Mouse (Mus musculus) MEL (cell line): ENCODE results near the gene Mycn. TPM values are rescaled to one million over a fixed set of nuclear protein-coding genes. Genes with fewer than 3 reads are reported as not detected.

ENCODE experiments used
- DNase-seq: peaks from one replicate; pipeline ENCODE4 v3.0.0; 2011; ENCODE audit warnings: low read depth, low spot score
- H3K27ac ChIP-seq: 2 replicates; pipeline ENCODE4 v1.5.1; 2012; ENCODE audit warnings: low read depth, mild to moderate bottlenecking, control low read depth, low read length, moderate library complexity; ENCODE audit not compliant: control insufficient read depth
- H3K27me3 ChIP-seq, 2 experiments: fragments of 150-350 bp in 1 of 2; sonication (generic) in 1 of 2; 2 replicates each; pipeline ENCODE4 v1.6.1; 2012; ENCODE audit warnings: low read length in 2 of 2, mild to moderate bottlenecking in 2 of 2, improper control_type of control experiment in 1 of 2, moderate library complexity in 1 of 2; ENCODE audit not compliant: insufficient read depth in 2 of 2, control insufficient read depth in 1 of 2
- H3K36me3 ChIP-seq, 2 experiments: 2 replicates each; pipeline ENCODE4 v1.6.1; 2012 to 2014; ENCODE audit warnings: low read length in 2 of 2, improper control_type of control experiment in 1 of 2, inconsistent platforms in 1 of 2, mild to moderate bottlenecking in 1 of 2; ENCODE audit not compliant: insufficient read depth in 2 of 2, control insufficient read depth in 1 of 2
- H3K4me1 ChIP-seq, 2 experiments: fragments of 150-350 bp in 1 of 2; sonication (generic) in 1 of 2; 2 replicates each; pipeline ENCODE4 v1.6.1; 2012; ENCODE audit warnings: low read length in 2 of 2, improper control_type of control experiment in 1 of 2, mild to moderate bottlenecking in 1 of 2; ENCODE audit not compliant: insufficient read depth in 2 of 2, control insufficient read depth in 1 of 2
- H3K4me3 ChIP-seq, 2 experiments: fragments of 150-350 bp in 1 of 2; sonication (generic) in 1 of 2; 2 replicates each; pipeline ENCODE4 v1.5.1; 2012; ENCODE audit warnings: low read depth in 2 of 2, low read length in 2 of 2, mild to moderate bottlenecking in 2 of 2, moderate library complexity in 2 of 2, control low read depth in 1 of 2, improper control_type of control experiment in 1 of 2; ENCODE audit not compliant: control insufficient read depth in 1 of 2, insufficient read depth in 1 of 2
- H3K79me2 ChIP-seq: 2 replicates; pipeline ENCODE4 v1.6.1; 2012; ENCODE audit warnings: mild to moderate bottlenecking, low read length, moderate library complexity; ENCODE audit not compliant: control insufficient read depth, poor library complexity, insufficient read depth
- H3K9ac ChIP-seq: 2 replicates; pipeline ENCODE4 v1.6.1; 2012; ENCODE audit warnings: low read depth, mild to moderate bottlenecking, control low read depth, low read length, moderate library complexity; ENCODE audit not compliant: control insufficient read depth, poor library complexity, severe bottlenecking
- H3K9me3 ChIP-seq: fragments of 150-350 bp; sonication (generic); replicated peaks from 2 replicates; pipeline ENCODE4 v1.6.1; 2012; ENCODE audit warnings: mild to moderate bottlenecking, low read length, improper control_type of control experiment, moderate library complexity; ENCODE audit not compliant: insufficient read depth
- CHD1 ChIP-seq: IDR thresholded peaks from 2 replicates; pipeline ENCODE4 v1.6.1; 2012; ENCODE audit warnings: low read depth, mild to moderate bottlenecking, inconsistent platforms, low read length, improper control_type of control experiment
- CHD2 ChIP-seq: IDR thresholded peaks from 2 replicates; pipeline ENCODE4 v1.6.1; 2011; ENCODE audit warnings: low read length, improper control_type of control experiment
- E2F4 ChIP-seq: IDR thresholded peaks from 2 replicates; pipeline ENCODE4 v1.6.1; 2011; ENCODE audit warnings: low read depth, low read length, improper control_type of control experiment, borderline replicate concordance
- ELF1 ChIP-seq: IDR thresholded peaks from 2 replicates; pipeline ENCODE4 v1.6.1; 2014; ENCODE audit warnings: low read depth, mild to moderate bottlenecking, inconsistent platforms, low read length, improper control_type of control experiment, moderate library complexity
- JUND ChIP-seq: IDR thresholded peaks from 2 replicates; pipeline ENCODE4 v1.6.1; 2011; ENCODE audit warnings: low read depth, mild to moderate bottlenecking, improper control_type of control experiment, low read length
- KAT2A ChIP-seq: conservative IDR thresholded peaks from 2 replicates; pipeline ENCODE4 v1.6.1; 2012; ENCODE audit warnings: low read depth, low read length, improper control_type of control experiment, inconsistent platforms
- MAX ChIP-seq: IDR thresholded peaks from 2 replicates; pipeline ENCODE4 v1.6.1; 2011; ENCODE audit warnings: low read length, improper control_type of control experiment
- MAZ ChIP-seq: IDR thresholded peaks from 2 replicates; pipeline ENCODE4 v1.6.1; 2012; ENCODE audit warnings: low read depth, mild to moderate bottlenecking, inconsistent platforms, low read length, improper control_type of control experiment
- MEF2A ChIP-seq: IDR thresholded peaks from 2 replicates; pipeline ENCODE4 v1.6.1; 2014; ENCODE audit warnings: low read depth, mild to moderate bottlenecking, inconsistent platforms, low read length, improper control_type of control experiment; ENCODE audit not compliant: poor library complexity, insufficient replicate concordance, severe bottlenecking; ENCODE audit errors: extremely low read depth
- MXI1 ChIP-seq: IDR thresholded peaks from 2 replicates; pipeline ENCODE4 v1.6.1; 2011; ENCODE audit warnings: mild to moderate bottlenecking, low read depth, low read length, improper control_type of control experiment
- NRF1 ChIP-seq: IDR thresholded peaks from 2 replicates; pipeline ENCODE4 v1.6.1; 2014; ENCODE audit warnings: low read depth, mild to moderate bottlenecking, inconsistent platforms, low read length, improper control_type of control experiment, moderate library complexity; ENCODE audit not compliant: poor library complexity, insufficient read depth, severe bottlenecking
- POLR2AphosphoS2 ChIP-seq: IDR thresholded peaks from 2 replicates; pipeline ENCODE4 v1.6.1; 2011; ENCODE audit warnings: low read length, improper control_type of control experiment
- RCOR1 ChIP-seq: IDR thresholded peaks from 2 replicates; pipeline ENCODE4 v1.6.1; 2012; ENCODE audit warnings: low read depth, mild to moderate bottlenecking, inconsistent platforms, low read length, improper control_type of control experiment
- SIN3A ChIP-seq: IDR thresholded peaks from 2 replicates; pipeline ENCODE4 v1.6.1; 2012; ENCODE audit warnings: low read length, improper control_type of control experiment, inconsistent platforms
- SMC3 ChIP-seq: IDR thresholded peaks from 2 replicates; pipeline ENCODE4 v1.6.1; 2011; ENCODE audit warnings: low read depth, low read length, improper control_type of control experiment
- TBP ChIP-seq: IDR thresholded peaks from 2 replicates; pipeline ENCODE4 v1.8.0; 2011; ENCODE audit warnings: low read depth, low read length, improper control_type of control experiment
- TCF12 ChIP-seq: IDR thresholded peaks from 2 replicates; pipeline ENCODE4 v1.6.1; 2014; ENCODE audit warnings: low read depth, mild to moderate bottlenecking, inconsistent platforms, low read length, improper control_type of control experiment, moderate library complexity
- USF1 ChIP-seq: IDR thresholded peaks from 2 replicates; pipeline ENCODE4 v1.6.1; 2014; ENCODE audit warnings: low read depth, mild to moderate bottlenecking, inconsistent platforms, low read length, improper control_type of control experiment, moderate library complexity
- ZC3H11A ChIP-seq: IDR thresholded peaks from 2 replicates; pipeline ENCODE4 v1.6.1; 2012; ENCODE audit warnings: low read depth, mild to moderate bottlenecking, inconsistent platforms, low read length, improper control_type of control experiment
- ZKSCAN1 ChIP-seq: IDR thresholded peaks from 2 replicates; pipeline ENCODE4 v1.6.1; 2012; ENCODE audit warnings: low read depth, mild to moderate bottlenecking, inconsistent platforms, low read length, improper control_type of control experiment, moderate library complexity
- ZMIZ1 ChIP-seq: IDR thresholded peaks from 2 replicates; pipeline ENCODE4 v1.6.1; 2012; ENCODE audit warnings: low read depth, mild to moderate bottlenecking, inconsistent platforms, low read length, improper control_type of control experiment, moderate library complexity
- polyA plus RNA-seq, 2 experiments: library from polyadenylated mRNA; stranded (reverse) in 1 of 2; unstranded in 1 of 2; fragments of >175 nt in 1 of 2; fragments of >200 nt in 1 of 2; gene quantifications; 2 replicates each; pipeline versions ENCODE4 v1.2.1 to v1.2.4; 2012; ENCODE audit warnings: low replicate concordance in 2 of 2, low read depth in 1 of 2; ENCODE audit not compliant: insufficient read length in 2 of 2, insufficient read depth in 1 of 2, missing spikeins in 1 of 2
- total RNA-seq: library from RNA; depleted of rRNA; stranded (reverse); fragments of 300-350 nt; gene quantifications from 2 replicates; pipeline ENCODE4 v1.2.3, GENCODE M21; 2012

Gene Mycn
- total and polyA plus RNA-seq, 3 experiments, result not detected

DNA sequence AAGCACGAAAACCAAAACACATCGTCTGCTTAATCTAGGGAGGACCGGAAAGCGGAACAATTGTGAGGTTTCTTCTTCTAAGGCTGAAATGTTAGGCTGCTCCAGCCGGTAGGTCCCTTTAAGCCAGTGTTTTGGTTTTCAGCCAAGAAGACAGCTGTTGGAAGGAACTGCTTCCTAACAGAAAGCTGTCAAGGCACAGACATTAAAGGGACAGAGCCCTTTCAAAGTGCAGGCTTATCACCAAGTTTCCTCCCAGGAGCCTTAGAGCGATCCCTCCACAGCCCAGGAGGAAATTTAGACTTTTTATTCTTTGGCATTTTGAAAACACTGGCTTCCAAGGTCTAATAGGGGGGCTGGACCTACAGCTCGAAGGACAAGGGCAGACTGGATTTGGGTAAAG is 3.4 kb downstream of the Mycn start:
- DNase-seq, result no peak
- Histone ChIP-seq H3K4me3 (no peak overlapping the region), H3K79me2 (no peaks in the 10 kb centered on the region), H3K27me3 (no peaks in the 10 kb centered on the region), H3K27ac (no peak overlapping the region), H3K9me3 (no peaks in the 10 kb centered on the region), H3K9ac (no peak overlapping the region), H3K4me1 (no peaks in the 10 kb centered on the region), H3K36me3 (no peaks in the 10 kb centered on the region)
- TF ChIP-seq CHD2, result no peak
- TF ChIP-seq SIN3A, result no peak
- TF ChIP-seq CHD1, result no peak
- TF ChIP-seq NRF1, result no peak
- no peak for TF ChIP-seq ZC3H11A
- no peak for TF ChIP-seq JUND
- no peak for TF ChIP-seq KAT2A
- no peak for TF ChIP-seq MXI1
- TF ChIP-seq TCF12, result no peak
- TF ChIP-seq SMC3, result no peak
- no peak for TF ChIP-seq USF1
- TF ChIP-seq ZKSCAN1, result no peak
- no peak for TF ChIP-seq MAZ
- no peak for TF ChIP-seq MEF2A
- TF ChIP-seq E2F4, result no peak
- no peak for TF ChIP-seq POLR2AphosphoS2
- TF ChIP-seq TBP, result no peak
- no peak for TF ChIP-seq RCOR1
- TF ChIP-seq ELF1, result no peak
- TF ChIP-seq MAX, result no peak

DNA sequence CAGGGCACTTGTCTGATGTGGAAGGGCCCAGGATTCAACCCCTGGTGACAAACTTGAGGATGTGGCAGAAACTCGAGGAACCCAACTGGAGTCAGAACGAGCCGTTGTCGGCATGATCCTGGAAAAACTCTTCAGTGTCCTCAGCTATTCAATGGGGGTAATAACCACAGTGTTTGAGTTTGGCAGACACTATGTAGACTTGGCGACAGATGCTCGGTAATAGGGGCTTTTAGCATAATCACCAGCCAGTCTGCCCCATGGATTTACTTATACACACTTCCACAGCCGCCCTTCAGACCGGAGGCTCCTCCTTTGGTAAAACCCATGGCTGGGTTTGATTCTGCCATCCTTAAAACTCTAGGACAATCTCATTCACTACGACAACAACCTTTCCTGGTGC is 4.0 kb downstream of the Mycn start:
- Histone ChIP-seq H3K27me3 (no peaks in the 10 kb centered on the region), H3K27ac (no peak overlapping the region), H3K4me1 (no peaks in the 10 kb centered on the region), H3K36me3 (no peaks in the 10 kb centered on the region), H3K9ac (no peak overlapping the region), H3K4me3 (no peak overlapping the region), H3K9me3 (no peaks in the 10 kb centered on the region), H3K79me2 (no peaks in the 10 kb centered on the region)
- no peak for DNase-seq
- TF ChIP-seq TBP (no peak), ZKSCAN1 (no peak), USF1 (no peak), ZMIZ1 (no peak), JUND (no peak), SMC3 (no peak)
